Mouse (Mus musculus) olfactory bulb, adult 2 months (tissue): Measurements from ENCODE around the gene Brpf1. TPM values are rescaled to one million over a fixed set of nuclear protein-coding genes. Genes with fewer than 3 reads are reported as not detected.

Experiments
- H3K27ac ChIP-seq: fragments of 200-500 bp; 2 replicates; pipeline ENCODE4 v1.5.1; 2012; ENCODE audit warnings: low read depth, low read length; ENCODE audit not compliant: insufficient read depth
- H3K4me1 ChIP-seq: fragments of 200-500 bp; 2 replicates; pipeline ENCODE4 v1.6.1; 2012; ENCODE audit warnings: low read length; ENCODE audit not compliant: control insufficient read depth, insufficient read depth
- H3K4me3 ChIP-seq: fragments of 200-500 bp; 2 replicates; pipeline ENCODE4 v1.5.1; 2012; ENCODE audit warnings: mild to moderate bottlenecking, low read depth, low read length, moderate library complexity; ENCODE audit not compliant: insufficient read depth
- CTCF ChIP-seq: fragments of 200-500 bp; IDR thresholded peaks from 2 replicates; pipeline ENCODE4 v1.5.1; 2012; ENCODE audit warnings: low read depth, mild to moderate bottlenecking, low read length, moderate library complexity; ENCODE audit not compliant: insufficient read depth
- POLR2A ChIP-seq: fragments of 200-500 bp; IDR thresholded peaks from 2 replicates; pipeline ENCODE4 v1.6.1; 2012; ENCODE audit warnings: mild to moderate bottlenecking, low read depth, low read length, moderate library complexity; ENCODE audit not compliant: insufficient read depth
- WGBS: fragments of 180-500 bp; shearing (Covaris S2); methylation state at CpG from one replicate; pipeline ENCODE4 v1.1.7; 2018; 5-methylcytosine and 5-hydroxymethylcytosine counted together
- polyA plus RNA-seq: library from polyadenylated mRNA; stranded (reverse); fragments of >200 nt; gene quantifications from 2 replicates; pipeline ENCODE4 v1.2.4, GENCODE M21; 2012; ENCODE audit warnings: low replicate concordance; ENCODE audit not compliant: missing spikeins, insufficient read depth, insufficient read length

Gene Brpf1
- polyA plus RNA-seq, 1 experiment, result not detected

DNA sequence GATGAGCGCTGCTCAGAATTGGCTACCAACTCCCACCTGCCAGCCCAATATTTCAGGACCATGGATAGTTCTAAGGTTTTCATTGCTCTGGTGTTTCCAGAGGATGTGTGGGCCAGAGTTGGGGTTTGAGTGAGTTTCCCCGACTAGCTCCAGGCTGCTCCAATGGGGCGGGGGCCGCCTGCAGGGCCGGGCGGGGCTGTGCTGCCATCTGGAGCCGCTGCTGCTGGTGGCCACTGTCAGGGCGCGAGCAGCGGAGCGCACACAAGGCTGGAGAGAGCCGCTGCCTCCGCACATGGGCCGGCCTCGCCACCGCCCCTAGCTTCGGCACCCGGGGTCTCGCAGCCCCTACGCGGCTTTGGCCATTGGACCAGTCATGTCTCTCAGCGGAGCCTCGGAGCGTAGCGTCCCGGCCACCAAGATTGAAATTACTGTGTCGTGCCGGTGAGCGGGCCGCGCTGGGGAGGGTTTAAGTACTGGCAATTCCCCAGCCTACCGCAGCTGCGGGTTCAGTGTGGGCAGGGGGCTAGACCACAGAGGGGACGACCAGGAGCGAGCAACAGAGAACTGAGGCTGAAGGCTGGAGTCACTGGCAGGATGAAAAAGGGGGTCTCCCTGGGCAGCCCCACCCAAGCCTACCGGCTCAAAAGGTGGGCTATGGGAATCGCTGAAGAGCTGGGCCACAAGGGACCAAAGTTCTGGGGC is 24.7 kb upstream of the Brpf1 start, which contains the start of gene Cpne9:
Gene Cpne9 (plus strand): TSS at position 207 of the 702 bp plus-strand sequence.
- 3% methylated on average over 37 of the region's 37 CpGs for WGBS
- Histone ChIP-seq H3K4me1 (peaks cover 14% of the 10 kb centered on the region), H3K4me3 (peak within 1 kb of the TSS; percentile 45), H3K27ac (no peak within 1 kb of the TSS)
- TF ChIP-seq CTCF, result no peak
- no peak for TF ChIP-seq POLR2A

- H3K4me3 ChIP-seq, result peak overlapping the region; percentile 45
- no peak for TF ChIP-seq CTCF
- no peak for TF ChIP-seq POLR2A
- peaks cover 16% of the 10 kb centered on the region for H3K4me1 ChIP-seq
- no peak overlapping the region for H3K27ac ChIP-seq
- 3% methylated on average over 22 of the region's 22 CpGs for WGBS
Observed at GRCm38 (mm10) chr6:113282969-113283368, 24.0 kb upstream of the Brpf1 start.

GRCm38 (mm10) chr6:113283500-113283899 is 23.4 kb upstream of the Brpf1 start:
- no peak overlapping the region for H3K27ac ChIP-seq
- WGBS, result 34% methylated on average over 6 of the region's 6 CpGs
- peaks cover 16% of the 10 kb centered on the region for H3K4me1 ChIP-seq
- no peak for TF ChIP-seq CTCF
- TF ChIP-seq POLR2A, result no peak
- H3K4me3 ChIP-seq, result no peak overlapping the region

DNA sequence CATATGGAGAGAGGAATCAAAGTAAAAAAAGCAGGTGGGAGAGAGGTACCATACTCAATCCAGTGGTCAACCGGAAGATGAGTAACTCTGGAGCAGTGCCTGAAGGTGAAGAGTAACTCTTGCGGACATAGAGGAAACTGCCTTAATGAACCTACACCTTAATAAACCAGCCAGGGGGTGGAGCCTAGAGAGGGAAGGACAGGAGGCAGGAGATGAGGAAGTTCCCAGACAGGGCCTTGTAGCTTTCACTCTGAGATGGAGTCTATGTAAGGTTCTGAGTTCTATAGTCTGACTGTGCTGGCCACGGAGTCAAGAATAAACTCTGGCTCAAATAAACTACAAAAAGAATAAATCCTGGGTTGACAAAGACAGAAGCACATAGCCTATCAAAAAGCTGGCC is 22.0 kb upstream of the Brpf1 start:
- Histone ChIP-seq H3K27ac (no peak overlapping the region), H3K4me3 (no peak overlapping the region), H3K4me1 (peaks cover 16% of the 10 kb centered on the region)
- WGBS, result 87% methylated on average over 3 of the region's 3 CpGs
- TF ChIP-seq CTCF, result no peak
- no peak for TF ChIP-seq POLR2A

DNA sequence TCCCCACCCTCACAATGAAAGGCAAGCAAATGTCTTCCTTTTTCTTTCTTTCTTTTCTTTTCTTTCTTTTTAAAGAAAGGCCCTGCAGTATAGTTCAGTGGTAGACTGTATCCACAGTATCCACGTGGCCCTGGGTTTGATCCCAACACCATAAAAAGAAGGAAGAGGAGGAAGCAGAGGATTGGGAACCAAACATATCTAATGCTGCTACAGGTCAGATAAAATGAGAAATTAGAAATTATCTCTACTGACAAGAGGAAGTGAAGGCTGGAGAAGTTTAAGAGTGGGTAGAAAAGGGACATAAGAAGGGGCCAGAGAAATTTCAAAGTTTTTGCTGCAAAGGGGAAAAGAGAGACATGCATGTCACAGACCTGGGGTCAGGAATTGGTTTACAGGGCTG is 20.6 kb upstream of the Brpf1 start:
- Histone ChIP-seq H3K4me3 (no peak overlapping the region), H3K27ac (no peak overlapping the region), H3K4me1 (peaks cover 16% of the 10 kb centered on the region)
- 79% methylated on average over 1 of the region's 1 CpGs for WGBS
- TF ChIP-seq CTCF, result no peak
- no peak for TF ChIP-seq POLR2A

GRCm38 (mm10) chr6:113287236-113287635 is 19.7 kb upstream of the Brpf1 start:
- Histone ChIP-seq H3K4me3 (no peak overlapping the region), H3K27ac (peak overlapping the region; percentile 20; the same call in 1 of the 2 replicates), H3K4me1 (peaks cover 13% of the 10 kb centered on the region)
- 48% methylated on average over 4 of the region's 4 CpGs for WGBS
- no peak for TF ChIP-seq POLR2A
- no peak for TF ChIP-seq CTCF

DNA sequence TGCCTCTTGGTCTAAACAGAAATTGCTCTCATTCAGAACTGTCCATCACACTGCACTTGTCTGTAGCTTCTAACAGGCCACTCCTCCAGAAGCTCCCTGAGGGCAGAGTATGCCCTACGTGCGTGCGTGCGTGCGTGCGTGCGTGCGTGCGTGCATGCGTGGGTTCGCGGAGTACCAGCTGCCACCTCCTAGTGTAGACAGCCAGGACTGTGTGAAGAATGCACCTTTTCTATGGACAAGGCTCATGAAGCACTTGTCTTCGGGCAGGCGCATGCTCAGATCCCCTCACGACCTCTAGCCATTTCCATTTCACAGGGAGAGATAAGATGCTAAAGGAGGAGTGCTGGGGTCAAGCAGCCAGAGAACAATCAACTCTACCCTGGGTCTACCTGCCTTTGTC is 17.6 kb upstream of the Brpf1 start:
- Histone ChIP-seq H3K4me3 (no peak overlapping the region), H3K27ac (no peak overlapping the region), H3K4me1 (peaks cover 3% of the 10 kb centered on the region)
- no peak for TF ChIP-seq POLR2A
- 94% methylated on average over 15 of the region's 15 CpGs for WGBS

- no peak overlapping the region for H3K4me3 ChIP-seq
- TF ChIP-seq CTCF, result no peak
- no peak for TF ChIP-seq POLR2A
- peaks cover 3% of the 10 kb centered on the region for H3K4me1 ChIP-seq
- H3K27ac ChIP-seq, result no peak overlapping the region
- WGBS, result 78% methylated on average over 6 of the region's 6 CpGs
Observed at GRCm38 (mm10) chr6:113290346-113290745, 16.6 kb upstream of the Brpf1 start.

- Histone ChIP-seq H3K4me3 (no peak overlapping the region), H3K27ac (no peak overlapping the region), H3K4me1 (no peaks in the 10 kb centered on the region)
- TF ChIP-seq CTCF (no peak), POLR2A (no peak)
- 69% methylated on average over 5 of the region's 5 CpGs for WGBS
Observed at GRCm38 (mm10) chr6:113292938-113293337, 14.0 kb upstream of the Brpf1 start.
